Mouse (Mus musculus): ENCODE results near the gene Cyp2d22. TPM values are rescaled to one million over a fixed set of nuclear protein-coding genes. Genes with fewer than 3 reads are reported as not detected.
A peak's percentile ranks its signal among the peaks of the same experiment; 100 is the strongest.
"Not testable (repeated sequence)": the region's sequence is repeated elsewhere in the genome, so short reads cannot be mapped to it uniquely, and the experiment has no call there.

Gene Cyp2d22
- total RNA-seq (2021) = 10 to 100 TPM; 25.6 to 25.8 TPM

DNA sequence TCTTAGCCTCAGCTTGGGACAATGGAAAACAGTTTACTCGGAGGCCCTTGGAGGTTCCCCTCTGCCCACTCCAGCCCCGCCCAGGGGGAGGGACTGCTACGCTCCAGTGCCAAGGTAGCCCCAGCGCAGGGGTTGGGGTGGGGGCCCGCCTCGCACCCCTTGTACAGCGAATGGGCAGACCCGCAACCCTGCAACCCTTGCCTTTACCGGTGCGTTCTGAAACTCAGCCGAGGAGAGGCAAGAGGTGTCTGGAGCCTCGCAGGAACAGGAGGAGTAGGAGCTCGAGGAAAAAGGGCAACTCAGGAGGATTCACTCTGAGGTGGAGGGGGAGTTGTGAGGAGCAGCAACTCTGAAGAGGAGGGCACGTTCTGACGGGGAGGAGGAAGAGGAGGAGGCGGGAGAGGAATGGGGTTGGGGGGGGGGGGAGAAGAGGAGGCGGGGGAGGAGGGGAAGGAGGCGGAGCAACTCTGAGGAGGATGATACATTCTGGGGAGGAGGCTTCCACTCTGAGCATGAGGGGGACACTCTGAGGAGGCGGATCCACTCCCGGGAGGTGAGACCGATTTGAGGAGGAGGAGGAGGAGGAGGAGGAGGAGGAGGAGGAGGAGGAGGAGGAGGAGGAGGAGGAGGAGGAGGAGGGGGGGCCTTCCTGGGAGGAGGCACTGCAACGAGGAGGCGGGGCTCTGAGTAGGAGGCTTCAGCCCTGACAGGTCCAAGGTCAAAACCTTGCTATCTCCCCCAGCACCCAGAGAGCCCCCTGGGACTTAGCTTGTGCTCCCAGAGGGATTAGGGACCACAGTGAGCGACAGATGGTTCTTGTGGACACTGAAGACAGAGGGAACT lies at the start of gene Cyp2d22:
Gene Cyp2d22, minus strand, starts transcription at position 390 of the 843 bp plus-strand sequence.
- intact Hi-C loops (cut with DNase I) = loop anchor here (2.0 kb wide), 1 partner anchor 37 kb away; no protein-coding TSS in a partner anchor
- peak; percentile 65 to 74 for DNase-seq

GRCm38 (mm10) chr15:82423471-82423870 lies 43.4 kb upstream of the Cyp2d22 start:
- intact Hi-C loops (cut with DNase I) = no loop called here
- no peak for DNase-seq

- intact Hi-C loops (cut with DNase I) = no loop called here
- DNase-seq = no peak
Measured at GRCm38 (mm10) chr15:82422935-82423334, 42.9 kb upstream of the Cyp2d22 start.

DNA sequence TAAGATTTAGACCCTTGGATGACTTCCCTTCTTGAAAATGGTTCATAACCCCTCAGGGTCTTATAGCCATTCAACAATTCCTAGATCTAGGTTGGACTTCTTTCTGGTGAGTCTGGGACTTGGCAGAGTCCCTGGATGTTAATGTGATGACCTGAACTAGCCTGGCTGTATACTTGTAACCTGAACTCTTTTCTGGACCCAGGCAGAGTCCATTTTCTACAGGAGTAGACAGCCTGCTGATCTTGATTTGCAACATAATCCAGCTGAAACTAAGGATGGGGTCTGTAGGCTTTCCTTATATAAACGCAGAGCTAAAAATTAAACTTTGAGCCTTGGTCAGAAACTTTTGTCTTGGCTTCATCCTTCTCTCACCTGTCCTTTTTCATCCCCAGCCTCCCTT lies 38.6 kb upstream of the Cyp2d22 start:
- no peak for DNase-seq
- intact Hi-C loops (cut with DNase I) = loop anchor here (5.0 kb wide), 1 partner anchor 81 kb away; the partner anchor contains the start of genes Naga, Pheta2 and Smdt1

DNA sequence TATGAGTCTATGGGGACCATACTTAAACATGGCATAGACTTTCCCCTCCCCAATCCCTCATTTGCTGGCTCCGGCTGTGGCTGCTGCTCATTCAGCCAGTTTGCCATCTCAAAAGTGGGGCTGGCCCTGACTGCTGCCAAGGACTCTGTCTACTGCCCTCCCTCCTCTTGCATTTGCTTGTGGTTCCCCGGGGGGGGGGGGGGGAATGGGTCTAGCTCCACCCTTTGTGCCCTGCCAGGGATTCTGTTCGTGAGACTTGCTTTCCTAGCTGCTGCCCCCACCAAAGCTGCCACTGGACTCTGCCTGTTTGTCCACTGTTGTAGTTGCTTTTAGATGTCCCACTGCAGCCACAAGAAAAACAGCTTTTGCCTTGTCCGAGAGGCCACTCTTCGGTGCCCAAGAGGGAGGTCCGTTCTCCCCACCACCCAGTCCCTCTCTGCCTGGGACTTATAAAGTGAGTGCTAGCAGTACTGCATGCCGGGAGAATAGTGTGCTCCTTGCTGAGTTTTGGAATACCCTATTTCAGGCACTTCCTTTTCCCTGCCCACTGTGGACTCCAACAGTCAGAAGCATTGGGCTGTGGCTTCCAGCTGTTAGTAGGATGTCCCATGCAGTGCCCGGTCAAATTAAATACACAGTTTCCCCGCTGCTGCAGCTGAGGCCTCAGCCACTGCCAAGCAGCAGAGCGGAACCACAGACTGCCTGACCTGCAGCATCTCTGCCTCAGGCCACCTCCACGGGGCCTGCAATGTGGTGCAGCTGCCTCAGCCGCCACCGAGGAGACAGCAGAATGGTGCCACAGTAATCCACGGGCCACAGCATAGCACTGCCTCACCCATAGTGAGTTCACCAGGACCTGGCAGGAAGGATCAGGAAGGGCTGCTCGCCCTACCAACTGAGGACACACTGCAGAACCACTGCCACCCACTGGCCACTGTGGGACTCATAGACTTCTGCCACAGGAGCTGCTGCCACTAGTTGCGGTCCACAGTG lies 37.0 kb upstream of the Cyp2d22 start:
- DNase-seq = peak; percentile 84
- intact Hi-C loops (cut with DNase I) = loop anchor here (1.0 to 5.0 kb wide), 4 partner anchors 36 to 151 kb away; partner anchors contain the start of genes Cyp2d22, Naga, Ndufa6 and Pheta2

DNA sequence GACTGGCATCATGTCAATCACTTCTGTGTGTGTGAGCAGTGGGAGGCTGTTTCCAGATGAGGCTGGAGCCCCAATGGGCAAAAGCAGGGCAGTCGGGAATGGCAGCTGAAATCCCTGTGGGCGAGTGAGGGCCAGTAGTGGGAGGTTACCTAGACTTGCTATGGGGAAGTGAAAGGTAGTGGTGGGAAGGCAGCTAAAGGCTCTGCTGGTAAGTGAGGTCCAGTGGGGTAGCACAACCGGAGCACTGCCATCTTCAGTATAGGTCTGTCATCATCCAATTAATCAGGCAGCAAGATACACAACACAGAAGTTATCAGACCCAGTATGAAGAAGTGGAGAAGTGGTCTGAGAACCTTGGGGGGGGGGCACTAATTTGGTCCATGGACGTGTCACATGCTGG lies 27.5 kb upstream of the Cyp2d22 start:
- no peak for DNase-seq
- intact Hi-C loops (cut with DNase I) = no loop called here

DNA sequence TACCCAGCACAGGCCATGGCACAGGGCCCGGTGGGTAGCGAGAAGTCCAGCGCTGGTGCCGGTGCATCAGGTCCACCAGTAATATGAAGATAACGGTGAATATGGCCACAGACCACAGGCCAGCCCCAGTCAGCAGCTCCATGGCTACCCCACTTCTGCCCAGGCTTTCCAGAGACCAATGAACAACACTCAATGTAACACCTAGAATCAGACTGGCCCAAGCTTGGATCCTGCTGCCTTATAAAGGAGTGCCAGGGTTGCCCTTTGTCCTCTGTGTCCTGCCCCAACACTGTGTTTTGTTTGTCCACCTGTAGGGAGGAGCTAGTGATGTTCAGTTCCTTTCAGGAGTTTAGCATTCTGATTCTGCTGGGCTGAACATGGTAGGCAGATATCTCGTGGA lies 26.9 kb upstream of the Cyp2d22 start, which contains the start of gene Cyp2d10:
Gene Cyp2d10, minus strand, starts transcription at position 215 of the 400 bp plus-strand sequence.
- DNase-seq = no peak
- intact Hi-C loops (cut with DNase I) = no loop called here

DNA sequence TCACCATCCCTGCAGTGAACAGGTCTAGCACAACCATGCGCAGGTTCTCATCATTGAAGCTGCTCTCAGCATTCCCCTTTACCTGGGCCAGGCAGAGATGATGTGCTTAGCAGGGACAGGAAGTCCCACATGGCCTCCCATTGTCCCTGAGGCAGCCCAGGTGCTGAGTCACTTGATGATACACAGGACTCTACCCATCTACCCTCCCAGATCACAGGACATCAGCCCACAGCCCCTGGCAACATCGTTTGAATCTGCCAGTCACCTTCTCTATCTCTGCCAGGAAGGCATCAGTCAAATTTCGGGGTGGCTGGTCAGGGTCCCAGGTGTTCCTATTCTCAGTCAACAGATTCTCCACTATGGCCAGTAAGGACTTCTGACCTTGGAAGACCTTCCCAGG lies 24.1 kb upstream of the Cyp2d22 start:
- intact Hi-C loops (cut with DNase I) = no loop called here
- no peak for DNase-seq

GRCm38 (mm10) chr15:82403606-82404005 lies 23.5 kb upstream of the Cyp2d22 start:
- intact Hi-C loops (cut with DNase I) = no loop called here

DNA sequence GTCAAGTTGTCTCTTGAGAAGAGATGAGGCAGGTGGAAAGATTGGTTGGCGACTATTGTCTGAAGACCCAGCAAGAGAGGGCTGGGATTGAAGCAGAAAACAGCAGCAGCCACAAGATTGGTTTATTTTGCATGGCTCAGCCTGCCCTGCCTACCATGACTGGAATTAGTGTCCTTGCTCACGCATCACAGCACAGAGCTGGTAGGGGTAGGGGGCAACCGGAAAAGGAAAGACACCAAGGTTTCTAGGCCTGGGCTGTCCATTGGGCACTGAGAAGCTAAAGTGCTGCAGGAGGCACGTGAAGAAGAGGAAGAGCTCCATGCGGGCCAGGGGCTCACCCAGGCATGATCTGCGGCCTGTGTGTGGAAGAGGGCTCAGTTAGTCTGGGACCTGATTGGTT lies 22.7 kb upstream of the Cyp2d22 start:
- intact Hi-C loops (cut with DNase I) = no loop called here
- no peak for DNase-seq

More at GRCm38 (mm10) chr15:82403606-82404005, 23.5 kb upstream of the Cyp2d22 start:
- no peak for DNase-seq

DNA sequence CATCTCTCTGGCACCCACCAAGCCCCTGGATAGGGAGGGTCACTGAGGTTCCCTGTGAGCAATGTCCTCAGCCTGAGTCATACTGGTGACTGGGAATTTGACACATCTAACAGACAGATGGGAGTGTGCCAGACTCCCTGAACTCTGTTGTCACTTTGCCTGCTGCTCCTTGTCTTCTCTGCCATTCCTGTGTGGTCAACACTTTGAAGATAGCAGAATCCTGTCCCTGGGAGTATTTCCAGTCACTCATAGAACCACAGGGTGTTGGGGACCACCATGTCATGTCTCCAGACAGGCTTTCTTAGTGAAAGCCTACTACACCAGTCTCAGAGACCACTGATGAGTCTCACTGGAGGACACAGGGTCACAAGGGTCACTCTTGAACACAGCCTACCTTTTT lies 22.0 kb upstream of the Cyp2d22 start:
- intact Hi-C loops (cut with DNase I) = no loop called here
- no peak for DNase-seq

- intact Hi-C loops (cut with DNase I) = no loop called here
- DNase-seq = no peak
Measured at GRCm38 (mm10) chr15:82401516-82401915, 21.5 kb upstream of the Cyp2d22 start.

DNA sequence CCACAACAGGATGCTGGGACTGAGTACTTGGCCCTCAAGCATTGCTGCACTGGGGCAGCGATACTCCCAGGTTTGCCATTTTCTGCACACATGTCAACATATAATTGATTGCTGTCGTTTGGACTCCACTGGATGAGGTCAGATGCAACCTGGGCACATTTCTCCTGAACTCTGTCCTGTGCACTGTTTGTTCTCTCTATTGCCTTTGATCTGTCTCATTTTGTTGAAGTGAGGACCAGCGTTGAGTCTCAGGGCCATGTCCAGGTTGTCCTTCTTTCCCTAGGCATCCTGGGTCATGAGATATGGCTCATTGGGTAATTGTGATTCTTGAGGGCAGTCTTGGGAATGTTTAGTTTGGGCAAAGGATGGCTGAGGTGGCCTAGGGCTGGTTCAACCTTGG lies 15.9 kb upstream of the Cyp2d22 start:
- not testable (repeated sequence) for DNase-seq

GRCm38 (mm10) chr15:82393922-82394321 lies 13.9 kb upstream of the Cyp2d22 start, which contains the start of gene Cyp2d11:
Cyp2d11 (minus strand) TSS chr15:82394022.
- DNase-seq; intact Hi-C loops (cut with DNase I): not testable (repeated sequence)

More for the DNA sequence above, 15.9 kb upstream of the Cyp2d22 start:
- intact Hi-C loops (cut with DNase I) = not testable (repeated sequence)

DNA sequence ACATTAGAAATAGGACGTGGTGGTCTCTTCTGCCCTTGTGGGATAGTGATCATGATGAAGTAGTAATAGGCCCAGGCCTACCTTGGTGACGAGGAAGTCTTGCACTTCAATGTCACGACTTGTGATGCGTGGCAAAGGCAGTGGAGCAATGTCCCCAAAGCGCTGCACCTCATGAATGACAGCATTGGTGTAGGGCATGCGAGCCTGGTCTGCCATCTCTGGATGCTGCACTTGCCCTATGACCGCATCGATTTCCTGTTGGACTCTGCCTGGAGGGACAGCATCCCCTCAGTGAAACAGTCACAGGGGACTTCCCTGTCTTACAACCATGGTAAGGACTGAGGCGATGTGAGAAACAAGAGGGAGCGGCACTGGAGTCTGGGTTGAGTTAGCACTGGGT lies 9.9 kb upstream of the Cyp2d22 start:
- intact Hi-C loops (cut with DNase I); DNase-seq: not testable (repeated sequence)

GRCm38 (mm10) chr15:82385729-82386128 lies 5.7 kb upstream of the Cyp2d22 start:
- no peak for DNase-seq
- intact Hi-C loops (cut with DNase I) = no loop called here

- intact Hi-C loops (cut with DNase I) = no loop called here
- DNase-seq = no peak
Measured at GRCm38 (mm10) chr15:82382441-82382840, 2.4 kb upstream of the Cyp2d22 start.

- DNase-seq = no peak
- intact Hi-C loops (cut with DNase I) = loop anchor here (2.0 kb wide), 1 partner anchor 36 kb away; no protein-coding TSS in a partner anchor
Measured at GRCm38 (mm10) chr15:82380714-82381062, 628 bp upstream of the Cyp2d22 start.

DNA sequence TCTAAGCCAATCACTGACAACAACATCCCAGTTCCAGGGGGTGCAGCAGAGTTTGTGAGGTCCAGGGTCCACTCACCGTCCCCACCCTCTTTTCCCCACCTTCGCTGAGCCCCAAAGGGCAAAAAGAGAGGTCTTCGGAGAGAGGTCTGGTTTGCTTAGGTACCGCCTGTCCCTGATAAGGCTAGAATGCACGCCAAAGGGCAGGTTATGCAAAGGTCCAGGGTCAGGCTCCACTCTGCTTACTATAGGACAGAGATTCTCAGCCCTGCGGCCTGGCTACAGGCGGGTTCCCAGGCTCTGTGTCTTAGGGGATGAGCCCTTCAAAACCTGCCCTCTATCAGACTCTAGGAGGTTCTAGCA lies 569 bp downstream of the Cyp2d22 start:
- intact Hi-C loops (cut with DNase I) = no loop called here
- DNase-seq = no peak

DNA sequence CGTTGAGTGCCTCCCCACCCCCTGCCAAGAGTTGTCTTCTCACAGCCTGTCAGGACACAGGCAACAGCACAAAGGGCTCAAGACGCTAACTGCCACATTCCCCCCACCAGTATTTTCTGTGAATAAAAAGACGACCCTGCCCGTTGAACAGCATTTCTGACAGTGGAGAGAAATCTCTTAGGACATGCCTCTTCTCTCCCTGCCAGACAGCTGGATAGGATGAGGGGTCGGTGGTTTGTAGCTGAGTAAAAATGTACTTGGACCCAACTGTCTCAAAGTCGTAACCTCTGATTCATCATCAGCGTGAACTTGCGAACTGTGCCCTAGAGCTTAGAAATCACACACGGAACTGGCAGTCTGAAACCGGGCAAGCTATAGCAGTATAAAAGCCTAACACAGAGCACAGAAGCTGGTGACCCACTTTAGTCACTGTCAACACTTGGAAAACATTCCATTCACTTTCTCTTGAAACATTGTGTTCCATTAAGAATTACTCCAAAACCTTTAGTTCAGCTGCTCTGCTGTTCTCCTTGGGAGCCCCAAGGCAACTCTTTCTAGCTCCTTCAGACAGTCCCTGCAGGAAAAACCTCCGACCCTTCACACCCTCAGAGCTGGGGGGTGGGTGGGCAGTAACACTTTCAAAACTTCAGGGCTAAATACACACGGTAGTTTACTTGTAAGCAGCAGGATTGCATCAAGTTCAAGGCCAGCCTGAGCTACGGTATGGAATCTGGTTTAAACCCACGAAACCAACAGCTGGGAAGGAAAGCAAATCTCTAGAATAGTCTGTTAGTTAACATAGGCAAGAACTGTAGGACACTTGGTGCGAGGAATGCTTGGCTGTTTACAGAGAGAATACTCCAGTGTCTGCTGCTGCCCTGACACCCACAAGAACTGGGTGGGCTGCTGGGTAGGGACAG lies 1.5 kb downstream of the Cyp2d22 start:
- intact Hi-C loops (cut with DNase I) = no loop called here
- DNase-seq = peak in 1 of 2 experiments; percentile 39

Measured in heart, postnatal 36 days (tissue).